Mouse (Mus musculus) retina, postnatal 1 day (tissue): ENCODE data around the gene Sycp2l.
"Not testable (repeated sequence)": the region's sequence is repeated elsewhere in the genome, so short reads cannot be mapped to it uniquely, and the experiment has no call there.

Experiments used
- DNase-seq: peaks from one replicate; pipeline ENCODE4 v3.0.0-alpha.2; 2012

The Sycp2l gene

GRCm38 (mm10) chr13:41129061-41129460 is 15.0 kb downstream of the Sycp2l start:
- no peak for DNase-seq

- peak; percentile 82 for DNase-seq
Observed at GRCm38 (mm10) chr13:41134901-41135300, 20.8 kb downstream of the Sycp2l start.

GRCm38 (mm10) chr13:41145433-41145970 is 31.4 kb downstream of the Sycp2l start:
- DNase-seq: no peak

- peak; percentile 71 for DNase-seq
Observed at GRCm38 (mm10) chr13:41146271-41146670, 32.2 kb downstream of the Sycp2l start.

GRCm38 (mm10) chr13:41153146-41153545 is 39.0 kb downstream of the Sycp2l start:
- no peak for DNase-seq

- no peak for DNase-seq
Observed at GRCm38 (mm10) chr13:41158426-41158825, 44.3 kb downstream of the Sycp2l start.

- no peak for DNase-seq
Observed at GRCm38 (mm10) chr13:41187886-41188285, 73.8 kb downstream of the Sycp2l start.

GRCm38 (mm10) chr13:41195640-41196333 is 81.7 kb downstream of the Sycp2l start:
- no peak for DNase-seq

- DNase-seq: no peak
Observed at GRCm38 (mm10) chr13:41200861-41201260, 86.8 kb downstream of the Sycp2l start.

- no peak for DNase-seq
Observed at GRCm38 (mm10) chr13:41203289-41203688, 89.2 kb downstream of the Sycp2l start.

- peak; percentile 63 for DNase-seq
Observed at GRCm38 (mm10) chr13:41203691-41204090, 89.6 kb downstream of the Sycp2l start.

GRCm38 (mm10) chr13:41205568-41205967 is 91.5 kb downstream of the Sycp2l start:
- not testable (repeated sequence) for DNase-seq

GRCm38 (mm10) chr13:41206241-41206640 is 92.1 kb downstream of the Sycp2l start:
- no peak for DNase-seq

- no peak for DNase-seq
Observed at GRCm38 (mm10) chr13:41211276-41211675, 97.2 kb downstream of the Sycp2l start.

GRCm38 (mm10) chr13:41212558-41213322 is 98.6 kb downstream of the Sycp2l start:
- DNase-seq: no peak

- DNase-seq: no peak
Observed at GRCm38 (mm10) chr13:41215669-41216068, 101.6 kb downstream of the Sycp2l start.

GRCm38 (mm10) chr13:41216236-41216635 is 102.1 kb downstream of the Sycp2l start:
- peak; percentile 64 for DNase-seq

- no peak for DNase-seq
Observed at GRCm38 (mm10) chr13:41219056-41219455, 104.9 kb downstream of the Sycp2l start.

- DNase-seq: no peak
Observed at GRCm38 (mm10) chr13:41219687-41220303, 105.7 kb downstream of the Sycp2l start.

GRCm38 (mm10) chr13:41220304-41220834 is 106.3 kb downstream of the Sycp2l start, which contains the start of gene Elovl2:
Elovl2 (minus strand) TSS chr13:41220405.
- DNase-seq: peak; percentile 89
